Mouse (Mus musculus) left cerebral cortex, postnatal 10 days (tissue): ENCODE data around the gene Tjp3. TPM values are rescaled to one million over a fixed set of nuclear protein-coding genes. Genes with fewer than 3 reads are reported as not detected.
"Not testable (repeated sequence)": the region's sequence is repeated elsewhere in the genome, so short reads cannot be mapped to it uniquely, and the experiment has no call there.

Experiments
- DNase-seq, 2 experiments: peaks; one replicate each; pipeline ENCODE4 v3.0.0; 2021 to 2022; ENCODE audit warnings: low spot score in 2 of 2, mixed read lengths in 1 of 2; ENCODE audit errors: extremely low spot score in 1 of 2
- intact Hi-C: fragments of 180-260 bp; cut with DNase I; formaldehyde crosslinking; loops from one replicate; pipeline ENCODE4 v1.15.1; 2025
- total RNA-seq, 2 experiments: library from RNA; stranded (reverse); gene quantifications; 2 replicates each; pipeline ENCODE4 v1.2.3; 2021

Gene Tjp3
- total RNA-seq, 2 experiments from 2014 or later: 0.39 to 0.49 TPM

DNA sequence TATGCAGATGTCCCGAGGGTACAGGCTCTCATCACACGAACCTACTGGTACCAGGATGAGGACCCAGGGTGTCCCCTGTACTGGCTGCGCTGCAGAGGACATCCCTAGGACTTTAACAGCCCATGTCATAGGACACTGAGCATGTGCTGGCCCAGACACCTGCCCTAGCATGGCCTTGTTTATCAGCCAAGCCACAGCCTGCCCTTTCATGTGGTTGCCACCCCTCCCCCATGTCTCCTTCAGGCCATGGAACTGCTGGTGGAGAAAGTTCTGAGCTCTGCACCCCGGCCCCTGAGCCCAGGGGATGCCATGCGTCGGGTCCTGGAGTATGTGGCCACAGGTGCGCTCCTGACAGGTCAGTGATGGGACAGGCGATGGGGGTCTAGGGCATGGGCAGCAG, 41.9 kb downstream of the Tjp3 start:
- intact Hi-C loops: no loop called here

DNA sequence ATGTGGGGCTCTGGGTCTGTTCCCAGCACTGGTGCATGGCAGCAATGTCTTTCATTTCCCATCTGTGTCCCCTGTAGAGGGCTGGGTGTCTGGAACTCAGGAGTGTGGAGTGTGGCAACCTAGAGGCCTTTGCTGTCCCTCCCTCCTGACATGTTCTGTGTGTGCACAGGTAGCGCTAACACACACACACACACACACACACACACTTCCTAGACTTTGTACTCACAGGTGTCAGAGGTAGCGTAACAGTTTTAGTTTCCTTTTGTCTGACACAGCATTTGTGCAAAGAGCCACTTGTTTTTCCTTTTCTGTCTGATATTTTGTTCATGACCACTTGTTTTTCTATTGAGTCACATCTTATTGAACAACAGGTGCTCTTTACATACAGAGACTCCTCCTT, 43.6 kb downstream of the Tjp3 start:
- intact Hi-C loops: no loop called here
- DNase-seq: no peak

More for the DNA sequence above, 41.9 kb downstream of the Tjp3 start:
- DNase-seq: peak in 1 of 2 experiments; percentile 23

- peak in 1 of 2 experiments; percentile 33 for DNase-seq
- intact Hi-C loops: no loop called here
Observed at GRCm38 (mm10) chr10:81245166-81245565, 46.2 kb downstream of the Tjp3 start.

GRCm38 (mm10) chr10:81244595-81244994, 46.8 kb downstream of the Tjp3 start:
- intact Hi-C loops: no loop called here
- peak in 1 of 2 experiments; percentile 79 for DNase-seq

- intact Hi-C loops: no loop called here
- DNase-seq: no peak
Observed at GRCm38 (mm10) chr10:81244146-81244545, 47.2 kb downstream of the Tjp3 start.

GRCm38 (mm10) chr10:81242021-81242420, 49.4 kb downstream of the Tjp3 start:
- peak in 1 of 2 experiments; percentile 25 for DNase-seq
- intact Hi-C loops: no loop called here

DNA sequence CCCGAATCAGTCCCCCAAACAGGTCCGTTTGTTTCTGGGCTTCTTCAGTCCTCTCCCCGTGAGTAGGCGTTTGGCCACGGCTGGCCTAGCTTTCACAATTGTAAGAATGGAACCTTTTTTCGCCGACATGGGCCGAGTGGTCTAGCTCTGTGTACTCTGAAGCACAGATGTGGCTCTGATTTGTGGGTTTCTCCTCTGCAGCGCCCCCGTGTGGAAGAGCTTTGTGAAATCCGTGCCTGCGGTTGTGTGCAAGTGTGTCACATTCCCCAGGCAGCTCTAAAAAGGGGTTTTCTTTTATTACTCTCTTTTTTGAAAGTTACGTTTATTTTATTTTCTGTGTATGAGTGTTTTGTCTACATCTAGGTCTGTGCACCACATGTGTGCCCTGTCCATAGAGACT, 50.5 kb downstream of the Tjp3 start:
- intact Hi-C loops: no loop called here
- peak in 1 of 2 experiments; percentile 72 for DNase-seq

DNA sequence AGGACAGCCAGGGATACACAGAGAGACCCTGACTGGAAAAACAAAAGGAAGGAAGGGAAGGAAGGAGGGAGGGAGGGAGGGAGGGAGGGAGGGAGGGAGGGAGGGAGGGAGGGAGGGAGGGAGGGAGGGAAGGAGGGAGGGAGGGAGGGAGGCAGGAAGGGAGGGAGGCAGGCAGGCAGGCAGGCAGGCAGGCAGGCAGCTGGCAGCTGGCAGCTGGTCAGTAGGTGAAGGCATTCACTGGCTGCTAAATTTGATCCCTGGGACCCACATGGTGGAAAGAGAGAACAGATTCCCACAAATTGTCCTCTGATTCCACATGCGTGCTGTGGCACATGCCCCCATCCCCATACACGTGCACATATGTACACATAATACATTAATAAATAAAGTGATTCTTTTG, 52.8 kb downstream of the Tjp3 start:
- intact Hi-C loops: no loop called here
- DNase-seq: no peak

DNA sequence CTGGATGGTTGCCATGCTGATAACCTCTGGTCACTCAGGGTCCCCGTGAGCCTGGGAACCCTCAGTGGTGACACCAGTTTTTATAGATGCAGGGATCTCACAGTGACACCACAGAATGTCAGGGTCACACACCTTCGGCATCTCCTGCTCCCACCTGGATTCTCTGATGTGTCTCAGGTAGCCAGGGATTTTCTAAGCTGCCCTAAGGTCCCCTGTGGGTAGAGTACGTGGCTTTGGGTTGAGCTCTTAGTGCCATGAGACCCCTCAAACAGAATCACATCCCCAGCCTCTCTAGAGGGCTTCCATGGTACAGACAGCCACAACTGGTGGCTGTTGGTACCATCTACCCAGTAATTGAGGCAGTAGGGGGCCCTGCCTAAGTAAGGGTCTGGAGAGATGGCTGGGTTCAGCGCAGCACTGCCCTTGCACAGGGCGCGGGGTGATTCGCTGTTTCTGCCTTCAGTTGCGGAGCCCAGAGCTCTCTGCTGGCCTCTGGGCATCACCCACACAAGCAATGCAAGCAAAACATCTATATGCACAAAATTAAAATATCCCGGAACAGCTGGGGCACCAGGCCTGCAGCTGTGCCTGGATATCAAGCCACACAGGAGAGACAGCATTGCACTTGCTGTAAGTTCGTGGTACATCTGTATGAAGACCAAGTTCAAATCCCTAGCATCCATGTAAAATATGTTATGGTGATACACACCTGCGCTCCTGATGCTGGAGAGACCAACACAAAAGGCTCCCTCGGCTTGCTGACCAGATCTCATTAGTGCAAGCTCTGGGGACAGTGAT, 54.7 kb downstream of the Tjp3 start:
- peak in 1 of 2 experiments; percentile 22 for DNase-seq
- intact Hi-C loops: no loop called here

DNA sequence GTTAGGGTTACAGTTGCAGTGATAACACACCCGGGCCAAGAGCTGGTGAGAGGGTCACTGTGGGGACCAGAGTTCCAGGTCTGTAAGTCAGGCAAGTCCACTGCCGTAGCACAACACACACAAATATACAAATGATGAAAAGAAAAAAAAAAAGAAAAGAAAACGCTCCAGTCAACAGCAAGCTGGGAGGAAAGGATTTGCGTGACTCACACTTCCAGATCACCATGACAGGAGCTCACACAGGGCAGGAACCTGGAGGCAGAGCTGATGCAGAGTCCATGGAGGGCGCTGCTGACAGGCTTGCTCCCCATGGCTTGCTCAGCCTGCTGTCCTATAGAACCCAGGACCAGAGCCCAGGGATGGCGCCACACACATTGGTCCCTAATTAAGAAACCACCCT, 57.2 kb downstream of the Tjp3 start:
- no peak for DNase-seq
- intact Hi-C loops: no loop called here

DNA sequence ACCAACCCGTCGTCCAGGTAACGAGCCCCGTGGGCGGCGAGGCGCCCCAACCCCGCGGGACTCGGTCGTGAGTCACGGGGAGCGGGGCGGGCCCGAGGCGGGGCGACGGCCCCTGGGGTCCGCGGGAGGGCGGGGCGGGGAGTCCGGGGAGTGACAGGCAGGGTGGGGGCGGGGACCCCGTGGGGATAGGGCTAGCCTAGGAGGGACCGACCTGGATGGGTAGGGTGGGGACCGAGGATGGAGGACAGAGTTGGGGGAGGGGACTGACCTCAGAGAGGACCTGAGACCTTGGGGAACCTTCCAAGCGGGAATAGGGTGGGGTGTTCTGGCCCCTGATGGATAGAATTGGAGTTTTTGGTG, 58.2 kb downstream of the Tjp3 start:
- intact Hi-C loops: no loop called here
- no peak for DNase-seq

GRCm38 (mm10) chr10:81232580-81233225, 58.7 kb downstream of the Tjp3 start, which contains the start of gene Zfr2:
Gene Zfr2, plus strand, starts transcription at chr10:81233155.
- peak; percentile 92 to 95 for DNase-seq
- intact Hi-C loops: no loop called here

- DNase-seq: no peak
Observed at GRCm38 (mm10) chr10:81231436-81231835, 59.9 kb downstream of the Tjp3 start.

GRCm38 (mm10) chr10:81230438-81231332, 60.7 kb downstream of the Tjp3 start, which contains the start of gene Atcay:
Gene Atcay, minus strand, starts transcription at chr10:81230833.
- intact Hi-C loops: no loop called here
- DNase-seq: peak; percentile 82 to 84

More at GRCm38 (mm10) chr10:81231436-81231835, 59.9 kb downstream of the Tjp3 start:
- intact Hi-C loops: no loop called here

DNA sequence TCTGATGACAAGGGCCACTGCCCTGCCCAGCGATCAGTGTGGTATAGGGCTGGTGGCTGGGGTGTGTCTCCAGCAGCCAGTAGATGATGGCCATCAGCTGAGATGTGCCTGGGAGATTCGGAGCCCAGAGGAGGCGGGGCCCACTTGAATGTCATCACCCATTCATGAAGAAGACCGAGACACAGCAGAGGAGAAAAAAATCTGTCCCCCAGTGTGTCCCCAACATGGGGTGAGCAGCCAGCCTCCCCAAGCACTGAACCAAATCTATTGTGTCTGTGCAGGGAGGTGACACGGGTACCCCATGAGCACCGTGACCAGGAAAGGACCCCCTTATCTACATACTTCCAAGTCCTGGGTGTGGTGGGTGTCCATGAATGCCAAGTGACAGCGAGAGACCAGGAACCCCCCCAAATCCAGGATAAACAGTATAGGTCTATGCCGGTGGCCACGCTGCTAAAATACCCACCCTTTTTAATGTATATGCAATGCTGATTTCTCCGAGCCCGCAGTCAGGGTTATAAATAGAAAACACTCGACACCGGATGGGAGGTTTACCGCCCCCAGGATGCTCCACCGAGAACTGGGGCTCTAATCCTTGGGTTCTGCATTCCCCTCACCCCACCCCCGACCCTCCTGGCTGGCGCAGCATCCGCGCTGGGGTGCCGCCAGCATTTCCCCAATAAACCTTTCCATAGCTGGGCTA, 61.5 kb downstream of the Tjp3 start:
- peak in 1 of 2 experiments; percentile 57 for DNase-seq
- intact Hi-C loops: no loop called here

DNA sequence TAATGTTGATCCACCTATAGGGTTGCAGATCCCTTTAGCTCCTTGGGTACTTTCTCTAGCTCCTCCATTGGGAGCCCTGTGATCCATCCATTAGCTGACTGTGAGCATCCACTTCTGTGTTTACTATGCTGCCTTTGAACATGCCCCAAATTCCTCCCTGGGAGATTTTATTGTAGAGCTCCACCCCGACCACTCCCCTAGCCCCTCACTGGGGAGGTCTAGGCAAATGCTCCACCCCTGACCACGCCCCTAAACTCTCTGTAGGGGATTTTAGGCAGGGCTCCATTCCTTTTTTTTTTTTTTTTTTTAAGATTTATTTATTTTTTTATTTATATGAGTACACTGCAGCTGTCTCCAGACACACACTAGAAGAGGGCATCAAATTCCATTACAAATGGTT, 67.7 kb downstream of the Tjp3 start:
- DNase-seq, intact Hi-C loops: not testable (repeated sequence)
